Mouse (Mus musculus) limb, embryonic 12.5 days (tissue): Measurements from ENCODE around the gene Mrpl18. TPM values are rescaled to one million over a fixed set of nuclear protein-coding genes. Genes with fewer than 3 reads are reported as not detected.
"Not testable (repeated sequence)": the region's sequence is repeated elsewhere in the genome, so short reads cannot be mapped to it uniquely, and the experiment has no call there.

Experiments
- ATAC-seq: fragments of 200-750 bp; cut with Nextera tagmentation; 2 replicates; pipeline ENCODE4 v1.8.0; 2017; ENCODE audit warnings: low read depth, moderate TSS enrichment; ENCODE audit not compliant: insufficient number of reproducible peaks, insufficient read depth, low FRiP score, low TSS enrichment
- H3K27ac ChIP-seq: fragments of 300-500 bp; sonication (generic); 2 replicates; pipeline ENCODE4 v1.5.1; 2016; ENCODE audit warnings: mild to moderate bottlenecking, moderate library complexity
- H3K27me3 ChIP-seq: fragments of 300-500 bp; sonication (generic); 2 replicates; pipeline ENCODE4 v1.6.1; 2016; ENCODE audit warnings: mild to moderate bottlenecking, moderate library complexity
- H3K36me3 ChIP-seq: fragments of 300-500 bp; sonication (generic); 2 replicates; pipeline ENCODE4 v1.6.1; 2016; ENCODE audit warnings: mild to moderate bottlenecking, moderate library complexity
- H3K4me1 ChIP-seq: fragments of 300-500 bp; sonication (generic); replicated peaks from 2 replicates; pipeline ENCODE4 v1.6.1; 2016
- H3K4me2 ChIP-seq: fragments of 300-500 bp; sonication (generic); 2 replicates; pipeline ENCODE4 v1.6.1; 2016; ENCODE audit warnings: mild to moderate bottlenecking, moderate library complexity
- H3K4me3 ChIP-seq: fragments of 300-500 bp; sonication (generic); replicated peaks from 2 replicates; pipeline ENCODE4 v1.5.1; 2016; ENCODE audit warnings: mild to moderate bottlenecking
- H3K9ac ChIP-seq: fragments of 300-500 bp; sonication (generic); replicated peaks from 2 replicates; pipeline ENCODE4 v1.6.1; 2016; ENCODE audit warnings: mild to moderate bottlenecking, moderate library complexity
- H3K9me3 ChIP-seq: fragments of 300-500 bp; sonication (generic); 2 replicates; pipeline ENCODE4 v1.6.1; 2016; ENCODE audit warnings: mild to moderate bottlenecking, moderate library complexity
- WGBS: fragments of 180-500 bp; shearing (Covaris S2); methylation state at CpG from one replicate; pipeline ENCODE4 v1.1.7; 2016; 5-methylcytosine and 5-hydroxymethylcytosine counted together
- polyA plus RNA-seq: library from polyadenylated mRNA; unstranded; fragments of >200 nt; fragmentation: Nextera tagmentation; extraction: Ambion mirVana; gene quantifications from 2 replicates; pipeline ENCODE4 v1.2.1, GENCODE M21; 2016

Mrpl18 gene
- polyA plus RNA-seq, 1 experiment from 2014 or later: 172 TPM

DNA sequence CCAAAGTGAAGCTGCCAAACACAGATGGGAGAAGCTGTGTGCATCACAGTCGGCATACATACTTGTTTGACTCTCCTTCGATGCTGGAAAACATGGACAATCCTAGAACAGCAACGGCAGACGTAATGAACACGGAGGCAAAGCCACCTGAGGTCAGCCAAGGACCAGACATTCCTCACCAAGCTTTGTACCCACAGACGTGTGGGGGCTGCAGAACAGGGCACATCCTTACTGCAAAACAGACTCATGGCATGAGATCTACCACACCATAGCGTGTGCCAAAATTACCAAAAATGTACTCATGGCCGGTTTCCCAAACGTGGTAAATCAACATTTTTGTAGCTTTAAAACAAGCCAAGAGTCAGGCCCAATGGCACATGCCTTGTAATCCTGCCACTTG lies 9.7 kb downstream of the Mrpl18 start:
- Histone ChIP-seq H3K36me3 (peaks cover 54% of the 10 kb centered on the region), H3K27ac (no peak overlapping the region), H3K4me3 (no peak overlapping the region), H3K9ac (no peak overlapping the region), H3K9me3 (no peaks in the 10 kb centered on the region), H3K4me2 (no peak overlapping the region), H3K4me1 (peaks cover 9% of the 10 kb centered on the region), H3K27me3 (no peaks in the 10 kb centered on the region)
- ATAC-seq: no peak
- WGBS: 93% methylated on average over 9 of the region's 9 CpGs

DNA sequence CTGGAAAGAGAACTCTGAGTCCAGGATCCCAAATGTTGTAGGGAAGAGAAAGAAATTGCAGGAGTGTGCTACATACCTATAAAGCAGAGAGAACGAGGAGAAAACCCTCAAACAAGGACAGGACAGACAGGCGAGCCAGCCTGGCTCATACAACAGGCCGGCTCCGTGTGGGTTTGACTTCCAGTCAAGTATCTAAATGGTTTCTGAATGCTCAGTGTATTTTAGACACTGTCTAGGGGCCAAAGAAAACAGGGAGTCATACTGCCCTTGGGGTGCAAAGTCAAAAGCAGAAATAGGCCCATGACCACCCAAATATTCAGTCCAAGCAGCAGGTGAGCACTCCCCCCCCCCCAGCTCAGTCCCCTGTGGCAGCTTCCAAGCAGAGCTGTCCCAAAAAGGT lies 10.3 kb downstream of the Mrpl18 start:
- peaks cover 9% of the 10 kb centered on the region for H3K4me1 ChIP-seq
- WGBS: 88% methylated on average over 4 of the region's 4 CpGs
- H3K36me3 ChIP-seq: peaks cover 51% of the 10 kb centered on the region
- no peaks in the 10 kb centered on the region for H3K9me3 ChIP-seq
- H3K9ac ChIP-seq: no peak overlapping the region
- H3K4me2 ChIP-seq: no peak overlapping the region
- no peak for ATAC-seq
- H3K27me3 ChIP-seq: no peaks in the 10 kb centered on the region
- H3K27ac ChIP-seq: no peak overlapping the region
- H3K4me3 ChIP-seq: no peak overlapping the region

DNA sequence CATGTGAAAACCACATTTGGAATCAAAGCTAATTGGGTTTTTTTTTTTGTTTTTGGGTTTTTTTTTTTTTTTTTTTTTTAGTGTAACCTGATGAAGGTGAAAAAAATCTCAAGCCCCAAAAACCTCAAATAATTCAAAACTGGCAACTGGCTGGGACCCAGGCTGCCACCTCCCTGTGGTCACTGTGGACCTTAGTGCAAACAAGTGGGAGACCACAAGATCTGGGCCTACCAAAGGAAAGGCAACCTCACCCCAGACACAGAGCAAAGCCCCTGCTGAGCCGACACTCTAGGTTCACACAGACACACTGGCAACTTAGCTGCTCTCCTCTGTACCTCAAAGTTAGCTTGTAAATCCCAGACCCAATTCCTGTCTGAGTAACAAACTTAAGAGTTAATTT lies 11.8 kb downstream of the Mrpl18 start:
- no peak for ATAC-seq
- H3K27ac ChIP-seq: peak overlapping the region; percentile 73
- WGBS: 58% methylated on average over 1 of the region's 1 CpGs
- H3K9ac ChIP-seq: no peak overlapping the region
- no peaks in the 10 kb centered on the region for H3K27me3 ChIP-seq
- peaks cover 44% of the 10 kb centered on the region; the same call in 1 of the 2 replicates for H3K36me3 ChIP-seq
- peaks cover 9% of the 10 kb centered on the region for H3K4me1 ChIP-seq
- no peaks in the 10 kb centered on the region for H3K9me3 ChIP-seq
- no peak overlapping the region for H3K4me2 ChIP-seq
- H3K4me3 ChIP-seq: no peak overlapping the region

DNA sequence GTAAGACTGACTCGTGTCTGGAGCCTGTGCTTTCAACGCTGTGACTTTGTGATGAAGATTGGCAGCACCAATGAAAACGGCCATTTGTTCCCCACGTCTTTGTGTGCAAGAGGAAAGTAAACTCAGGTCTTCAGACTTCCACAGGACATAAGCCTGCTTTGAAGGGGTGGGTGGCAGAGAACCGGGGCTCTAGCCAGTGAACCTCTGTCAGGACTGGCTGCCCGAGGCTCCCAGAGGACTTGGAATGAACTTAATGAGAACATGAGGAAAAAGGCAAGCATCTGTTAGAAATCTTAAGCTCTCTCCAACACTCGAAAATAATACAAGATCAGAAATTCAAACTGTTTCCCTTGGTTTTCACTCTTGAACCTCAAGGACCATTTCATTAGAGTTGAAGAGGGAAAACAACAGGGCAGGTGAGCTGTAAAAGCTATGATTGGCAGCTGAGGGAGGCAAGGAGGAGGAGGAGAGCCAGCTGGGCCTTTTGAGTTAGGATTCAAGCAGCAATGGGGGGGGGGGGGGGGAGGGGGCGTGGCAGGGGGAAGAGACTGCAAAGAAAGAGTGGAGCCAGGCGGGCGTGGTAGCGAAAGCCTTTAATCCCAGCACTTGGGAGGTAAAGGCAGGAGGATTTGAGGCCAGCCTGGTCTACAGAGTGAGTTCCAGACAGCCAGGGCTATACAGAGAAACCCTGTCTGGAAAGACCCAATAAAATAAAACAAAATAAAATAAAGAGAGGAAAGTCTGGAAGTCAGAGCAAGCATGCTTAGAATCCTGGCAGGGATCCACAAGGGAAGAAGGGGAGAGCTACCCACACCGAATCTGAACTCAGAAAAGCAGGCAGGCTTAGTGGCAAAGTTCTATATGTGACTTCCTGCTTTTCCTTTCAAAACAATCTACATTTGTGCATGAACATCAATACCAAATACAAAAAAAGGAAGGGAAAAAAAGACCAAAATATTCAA lies 12.5 kb downstream of the Mrpl18 start:
- peaks cover 47% of the 10 kb centered on the region; the same call in 1 of the 2 replicates for H3K36me3 ChIP-seq
- no peaks in the 10 kb centered on the region for H3K27me3 ChIP-seq
- H3K9ac ChIP-seq: no peak overlapping the region
- peak; percentile 47; the same call in 1 of the 2 replicates for ATAC-seq
- no peaks in the 10 kb centered on the region for H3K9me3 ChIP-seq
- whole genome bisulfite sequencing: 44% methylated on average over 11 of the region's 12 CpGs
- H3K4me2 ChIP-seq: no peak overlapping the region
- peak overlapping the region; percentile 81 for H3K27ac ChIP-seq
- H3K4me1 ChIP-seq: peaks cover 9% of the 10 kb centered on the region
- H3K4me3 ChIP-seq: no peak overlapping the region

DNA sequence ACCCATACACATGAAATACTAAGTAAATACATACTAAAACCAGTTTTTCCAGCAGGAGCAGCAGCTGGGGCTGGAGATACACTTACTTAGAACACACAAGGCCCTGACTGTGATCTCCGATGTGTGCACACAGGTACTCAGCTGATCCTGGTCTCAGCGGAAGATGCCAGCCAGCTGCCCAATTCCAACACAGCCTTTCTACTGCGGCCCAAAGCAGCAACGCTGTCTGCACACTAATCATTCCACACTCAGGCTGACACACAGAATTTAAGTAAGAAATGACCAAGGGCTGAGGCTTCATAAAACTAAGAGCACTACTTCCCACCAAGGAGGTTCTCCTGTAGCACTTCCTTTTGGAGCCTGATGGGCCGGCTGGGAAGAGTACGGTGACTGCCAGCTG lies 13.9 kb downstream of the Mrpl18 start:
- H3K27ac ChIP-seq: no peak overlapping the region
- peaks cover 9% of the 10 kb centered on the region for H3K4me1 ChIP-seq
- no peaks in the 10 kb centered on the region for H3K9me3 ChIP-seq
- ATAC-seq: no peak
- H3K36me3 ChIP-seq: peaks cover 47% of the 10 kb centered on the region; the same call in 1 of the 2 replicates
- H3K4me3 ChIP-seq: no peak overlapping the region
- no peaks in the 10 kb centered on the region for H3K27me3 ChIP-seq
- H3K9ac ChIP-seq: no peak overlapping the region
- H3K4me2 ChIP-seq: no peak overlapping the region
- WGBS: 97% methylated on average over 6 of the region's 6 CpGs

GRCm38 (mm10) chr17:12898607-12899006 lies 17.5 kb downstream of the Mrpl18 start:
- not testable (repeated sequence) for H3K9me3 ChIP-seq, H3K27ac ChIP-seq, H3K4me2 ChIP-seq, H3K4me3 ChIP-seq, H3K4me1 ChIP-seq, H3K27me3 ChIP-seq, ATAC-seq, H3K9ac ChIP-seq
- 38% methylated on average over 2 of the region's 2 CpGs for WGBS
- peaks cover 41% of the 10 kb centered on the region; the same call in 1 of the 2 replicates for H3K36me3 ChIP-seq

- H3K9ac ChIP-seq: no peak overlapping the region
- H3K4me2 ChIP-seq: no peak overlapping the region
- no peaks in the 10 kb centered on the region for H3K27me3 ChIP-seq
- WGBS: 86% methylated on average over 5 of the region's 5 CpGs
- no peak overlapping the region for H3K4me3 ChIP-seq
- H3K36me3 ChIP-seq: peaks cover 36% of the 10 kb centered on the region; the same call in 1 of the 2 replicates
- H3K4me1 ChIP-seq: no peaks in the 10 kb centered on the region
- no peak for ATAC-seq
- H3K27ac ChIP-seq: no peak overlapping the region
- no peaks in the 10 kb centered on the region for H3K9me3 ChIP-seq
These were observed 18.5 kb downstream of the Mrpl18 start for GRCm38 (mm10) chr17:12897674-12898073.

- Histone ChIP-seq H3K4me1 (no peaks in the 10 kb centered on the region), H3K9ac (no peak overlapping the region), H3K4me2 (no peak overlapping the region), H3K9me3 (no peaks in the 10 kb centered on the region), H3K36me3 (peaks cover 32% of the 10 kb centered on the region; the same call in 1 of the 2 replicates), H3K27me3 (no peaks in the 10 kb centered on the region), H3K27ac (no peak overlapping the region), H3K4me3 (no peak overlapping the region)
- 94% methylated on average over 9 of the region's 9 CpGs for WGBS
- ATAC-seq: no peak
These were observed 24.1 kb downstream of the Mrpl18 start for GRCm38 (mm10) chr17:12892033-12892432.

- Histone ChIP-seq H3K36me3 (peaks cover 32% of the 10 kb centered on the region; the same call in 1 of the 2 replicates), H3K9me3 (no peaks in the 10 kb centered on the region), H3K27ac (no peak overlapping the region), H3K4me3 (no peak overlapping the region), H3K9ac (no peak overlapping the region), H3K27me3 (no peaks in the 10 kb centered on the region), H3K4me1 (no peaks in the 10 kb centered on the region), H3K4me2 (no peak overlapping the region)
- no peak for ATAC-seq
- 89% methylated on average over 4 of the region's 4 CpGs for WGBS
These were observed 25.1 kb downstream of the Mrpl18 start for GRCm38 (mm10) chr17:12891054-12891453.

DNA sequence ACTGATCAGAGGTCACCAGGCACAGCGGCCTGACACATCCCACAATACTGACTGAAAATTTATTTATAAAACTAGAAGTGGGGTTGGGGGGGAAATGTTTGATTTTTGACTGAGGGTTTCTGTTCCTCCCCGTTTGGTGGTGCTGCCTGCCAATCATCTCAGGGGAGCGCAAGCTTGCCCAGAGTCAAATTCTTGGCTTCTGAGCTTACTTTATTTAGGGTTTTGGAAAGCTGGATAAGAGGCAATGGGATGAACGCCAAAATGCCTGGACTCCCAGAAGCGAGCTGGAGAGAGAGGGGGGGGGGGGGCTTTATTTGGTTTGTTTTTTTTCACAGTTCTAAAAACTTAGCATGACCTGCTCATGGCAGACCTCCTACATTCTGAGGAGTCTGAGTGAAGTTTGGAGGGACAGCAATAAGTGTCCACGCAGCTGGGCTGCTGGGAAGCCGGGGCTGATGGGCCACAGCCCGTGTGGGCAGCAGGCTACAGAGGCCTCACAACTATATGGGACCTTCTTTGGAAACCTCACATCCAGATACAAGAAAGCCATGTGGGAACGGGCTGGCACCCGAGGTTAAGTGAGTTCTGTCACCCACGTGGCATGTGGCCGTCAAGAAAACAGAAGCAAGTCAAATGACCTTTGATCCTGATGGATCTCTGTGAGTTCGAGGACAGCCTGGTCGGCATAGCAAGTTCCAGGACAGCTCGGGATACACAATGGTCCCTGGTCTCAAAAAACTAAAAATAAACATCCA lies 28.9 kb downstream of the Mrpl18 start:
- Histone ChIP-seq H3K4me2 (no peak overlapping the region), H3K27me3 (no peaks in the 10 kb centered on the region), H3K9ac (no peak overlapping the region), H3K4me3 (no peak overlapping the region), H3K9me3 (no peaks in the 10 kb centered on the region), H3K36me3 (peaks cover 20% of the 10 kb centered on the region; the same call in 1 of the 2 replicates), H3K4me1 (no peaks in the 10 kb centered on the region), H3K27ac (no peak overlapping the region)
- ATAC-seq: no peak
- WGBS: 73% methylated on average over 15 of the region's 15 CpGs

DNA sequence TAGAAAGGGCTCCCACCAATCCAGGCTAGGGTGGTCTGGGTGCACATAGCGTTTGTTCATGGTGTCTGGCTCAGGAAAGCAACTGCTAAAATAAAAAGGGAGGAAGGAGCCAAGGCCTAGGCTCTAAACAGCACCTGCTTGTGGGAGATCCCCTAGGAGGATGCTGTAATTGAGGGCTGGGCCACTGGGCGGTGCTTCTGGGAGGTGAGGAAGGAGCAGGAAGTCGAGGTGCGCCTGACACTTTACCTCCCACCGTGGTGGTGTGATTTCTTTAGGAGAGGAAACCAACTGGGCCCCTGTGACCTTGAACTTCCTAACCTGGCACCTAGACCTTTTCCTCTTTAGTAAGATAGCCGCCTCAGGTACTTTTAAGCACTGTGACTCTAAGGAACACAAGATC lies 29.5 kb downstream of the Mrpl18 start:
- no peak overlapping the region for H3K27ac ChIP-seq
- 26% methylated on average over 6 of the region's 6 CpGs for WGBS
- no peak overlapping the region for H3K4me2 ChIP-seq
- no peaks in the 10 kb centered on the region for H3K9me3 ChIP-seq
- no peak overlapping the region for H3K9ac ChIP-seq
- H3K27me3 ChIP-seq: no peaks in the 10 kb centered on the region
- no peak for ATAC-seq
- H3K4me3 ChIP-seq: no peak overlapping the region
- no peaks in the 10 kb centered on the region for H3K4me1 ChIP-seq
- H3K36me3 ChIP-seq: peaks cover 18% of the 10 kb centered on the region; the same call in 1 of the 2 replicates
